Mouse (Mus musculus): ENCODE measurements at regions not wholly inside any gene's neighbourhood (a gene's known extent, or its start where the extent isn't known, plus 50 kb on each side); places are given as distances from the start of the nearest gene placed in this dataset.

- H3K4me3 ChIP-seq = no peak overlapping the region
- no peak for ATAC-seq (ENCODE audit: insufficient number of reproducible peaks, low FRiP score, low TSS enrichment, low read depth)
Observed at GRCm38 (mm10) chr3:120731287-120731686, 440.2 kb downstream of the Rwdd3 start.

GRCm38 (mm10) chr3:120730225-120730624 is 441.3 kb downstream of the Rwdd3 start:
- no peak overlapping the region for H3K27ac ChIP-seq
- WGBS = 68% methylated on average over 4 of the region's 4 CpGs
- no peak overlapping the region for H3K4me3 ChIP-seq
- no peak overlapping the region for H3K9ac ChIP-seq
- H3K4me2 ChIP-seq = no peak overlapping the region
- H3K27me3 ChIP-seq = no peaks in the 10 kb centered on the region
- H3K9me3 ChIP-seq = no peaks in the 10 kb centered on the region
- no peak for ATAC-seq (ENCODE audit: insufficient number of reproducible peaks, low FRiP score, low TSS enrichment, low read depth)
- H3K36me3 ChIP-seq = no peaks in the 10 kb centered on the region
- no peaks in the 10 kb centered on the region for H3K4me1 ChIP-seq

More at GRCm38 (mm10) chr3:120731287-120731686, 440.2 kb downstream of the Rwdd3 start:
- Histone ChIP-seq H3K36me3 (no peaks in the 10 kb centered on the region), H3K4me2 (no peak overlapping the region), H3K27ac (no peak overlapping the region), H3K4me1 (no peaks in the 10 kb centered on the region), H3K27me3 (no peaks in the 10 kb centered on the region), H3K9me3 (no peaks in the 10 kb centered on the region), H3K9ac (no peak overlapping the region)
- 38% methylated on average over 9 of the region's 9 CpGs for WGBS

DNA sequence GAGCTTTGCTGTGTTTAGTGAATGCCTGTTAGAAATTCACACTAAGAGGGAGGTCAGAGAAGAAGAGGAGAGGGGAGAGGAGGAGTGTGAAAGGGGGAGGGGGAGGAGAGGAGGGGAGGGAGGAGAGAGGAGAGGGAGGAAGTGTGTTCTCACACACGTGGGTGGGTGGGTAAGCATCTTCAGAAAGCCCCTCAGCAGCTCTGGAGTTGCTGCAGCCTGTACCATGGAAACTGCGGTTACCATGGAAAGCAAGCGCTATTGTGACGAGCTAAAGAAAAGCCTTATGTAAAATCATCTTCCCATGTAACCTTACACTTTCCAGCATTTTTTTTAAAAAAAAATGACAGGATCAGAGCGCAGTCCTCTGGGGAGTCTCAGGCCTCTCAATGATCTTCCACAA is 441.8 kb downstream of the Rwdd3 start:
- Histone ChIP-seq H3K36me3 (no peaks in the 10 kb centered on the region), H3K9me3 (no peaks in the 10 kb centered on the region), H3K9ac (no peak overlapping the region), H3K27ac (no peak overlapping the region), H3K4me3 (no peak overlapping the region), H3K4me1 (no peaks in the 10 kb centered on the region), H3K4me2 (no peak overlapping the region), H3K27me3 (no peaks in the 10 kb centered on the region)
- 60% methylated on average over 5 of the region's 5 CpGs for WGBS
- no peak for ATAC-seq (ENCODE audit: insufficient number of reproducible peaks, low FRiP score, low TSS enrichment, low read depth)

DNA sequence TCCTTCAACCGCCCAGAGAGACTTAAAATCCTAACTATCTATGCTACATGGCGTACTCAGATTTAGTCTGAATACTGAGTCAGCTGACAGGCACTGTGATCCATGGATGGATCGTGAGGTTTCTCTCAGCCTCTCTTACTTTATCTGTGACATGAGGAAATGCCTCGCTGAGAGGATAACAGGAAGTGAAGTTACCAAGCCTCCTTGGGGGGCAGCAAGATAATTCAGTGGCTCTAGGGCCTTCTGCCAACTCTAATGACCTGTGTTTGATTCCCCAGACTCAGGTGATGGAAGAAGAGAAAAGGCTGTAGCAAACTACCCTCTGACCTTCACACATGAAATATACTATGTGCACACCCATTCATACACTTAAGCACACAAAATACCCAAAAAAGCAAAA is 486.3 kb downstream of the Rwdd3 start:
- Histone ChIP-seq H3K4me1 (no peaks in the 10 kb centered on the region), H3K27me3 (no peaks in the 10 kb centered on the region), H3K36me3 (no peaks in the 10 kb centered on the region), H3K4me2 (no peak overlapping the region), H3K27ac (no peak overlapping the region), H3K9me3 (no peaks in the 10 kb centered on the region), H3K4me3 (no peak overlapping the region), H3K9ac (no peak overlapping the region)
- ATAC-seq (ENCODE audit: insufficient number of reproducible peaks, low FRiP score, low TSS enrichment, low read depth) = no peak
- WGBS = 85% methylated on average over 4 of the region's 4 CpGs

- Histone ChIP-seq H3K4me1 (no peaks in the 10 kb centered on the region), H3K4me3 (no peak overlapping the region), H3K36me3 (no peaks in the 10 kb centered on the region), H3K9me3 (no peaks in the 10 kb centered on the region), H3K9ac (no peak overlapping the region), H3K4me2 (no peak overlapping the region), H3K27me3 (no peaks in the 10 kb centered on the region), H3K27ac (no peak overlapping the region)
- WGBS = 64% methylated on average over 2 of the region's 2 CpGs
- no peak for ATAC-seq (ENCODE audit: insufficient number of reproducible peaks, low FRiP score, low TSS enrichment, low read depth)
Observed at GRCm38 (mm10) chr3:120675906-120676305, 495.6 kb downstream of the Rwdd3 start.

DNA sequence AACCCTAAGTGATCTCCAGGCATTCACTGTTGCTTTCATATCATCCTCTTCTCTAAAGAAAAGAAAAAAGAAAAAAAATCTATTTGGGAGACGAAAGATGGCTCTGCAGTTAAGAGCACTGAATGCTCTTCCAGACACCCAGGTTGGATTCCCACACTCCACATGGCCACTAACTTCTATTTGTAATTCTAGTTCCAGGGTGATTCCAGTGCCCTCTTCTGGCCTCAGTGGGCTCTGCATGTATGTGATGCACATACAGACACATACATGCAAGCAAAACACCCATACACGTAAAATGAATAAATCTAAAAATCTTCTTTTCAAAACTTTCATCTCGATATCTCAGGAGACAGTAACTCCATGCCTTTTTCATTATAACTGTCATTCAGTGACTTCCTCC is 502.8 kb downstream of the Rwdd3 start:
- ATAC-seq (ENCODE audit: insufficient number of reproducible peaks, low FRiP score, low TSS enrichment, low read depth) = no peak

GRCm38 (mm10) chr3:120662521-120662920 is 509.0 kb downstream of the Rwdd3 start:
- ATAC-seq (ENCODE audit: insufficient number of reproducible peaks, low FRiP score, low TSS enrichment, low read depth) = no peak
- Histone ChIP-seq H3K9me3 (no peaks in the 10 kb centered on the region), H3K4me1 (no peaks in the 10 kb centered on the region), H3K27ac (no peak overlapping the region), H3K27me3 (no peaks in the 10 kb centered on the region), H3K36me3 (no peaks in the 10 kb centered on the region), H3K4me3 (no peak overlapping the region), H3K9ac (no peak overlapping the region), H3K4me2 (no peak overlapping the region)
- WGBS = 80% methylated on average over 4 of the region's 4 CpGs

More for the DNA sequence above, 502.8 kb downstream of the Rwdd3 start:
- Histone ChIP-seq H3K27me3 (no peaks in the 10 kb centered on the region), H3K27ac (no peak overlapping the region), H3K36me3 (no peaks in the 10 kb centered on the region), H3K9ac (no peak overlapping the region), H3K4me1 (no peaks in the 10 kb centered on the region), H3K4me3 (no peak overlapping the region), H3K9me3 (no peaks in the 10 kb centered on the region), H3K4me2 (no peak overlapping the region)
- WGBS = 90% methylated on average over 3 of the region's 3 CpGs

DNA sequence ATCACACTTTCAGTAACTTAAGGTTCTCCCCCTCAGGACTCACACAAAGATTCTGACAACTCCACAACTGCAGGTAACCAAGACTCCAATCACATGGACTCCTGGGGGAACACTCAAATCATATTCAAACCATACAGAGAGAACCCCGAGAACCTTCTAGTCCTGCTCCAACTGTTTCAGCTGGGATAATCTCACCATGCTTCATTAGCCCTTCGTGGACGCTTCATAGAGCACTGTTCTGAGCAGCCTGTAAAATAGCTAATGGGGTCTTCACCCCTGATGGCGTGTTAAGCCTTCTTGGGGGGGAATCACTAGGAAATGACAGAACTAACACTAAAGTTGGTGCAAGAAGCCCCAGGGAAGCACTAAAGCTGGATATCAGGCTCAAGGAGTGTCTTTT is 510.7 kb downstream of the Rwdd3 start:
- Histone ChIP-seq H3K4me3 (no peak overlapping the region), H3K4me2 (no peak overlapping the region), H3K27ac (no peak overlapping the region), H3K36me3 (no peaks in the 10 kb centered on the region), H3K9me3 (no peaks in the 10 kb centered on the region), H3K9ac (no peak overlapping the region), H3K4me1 (no peaks in the 10 kb centered on the region), H3K27me3 (no peaks in the 10 kb centered on the region)
- 76% methylated on average over 4 of the region's 4 CpGs for WGBS
- no peak for ATAC-seq (ENCODE audit: insufficient number of reproducible peaks, low FRiP score, low TSS enrichment, low read depth)

DNA sequence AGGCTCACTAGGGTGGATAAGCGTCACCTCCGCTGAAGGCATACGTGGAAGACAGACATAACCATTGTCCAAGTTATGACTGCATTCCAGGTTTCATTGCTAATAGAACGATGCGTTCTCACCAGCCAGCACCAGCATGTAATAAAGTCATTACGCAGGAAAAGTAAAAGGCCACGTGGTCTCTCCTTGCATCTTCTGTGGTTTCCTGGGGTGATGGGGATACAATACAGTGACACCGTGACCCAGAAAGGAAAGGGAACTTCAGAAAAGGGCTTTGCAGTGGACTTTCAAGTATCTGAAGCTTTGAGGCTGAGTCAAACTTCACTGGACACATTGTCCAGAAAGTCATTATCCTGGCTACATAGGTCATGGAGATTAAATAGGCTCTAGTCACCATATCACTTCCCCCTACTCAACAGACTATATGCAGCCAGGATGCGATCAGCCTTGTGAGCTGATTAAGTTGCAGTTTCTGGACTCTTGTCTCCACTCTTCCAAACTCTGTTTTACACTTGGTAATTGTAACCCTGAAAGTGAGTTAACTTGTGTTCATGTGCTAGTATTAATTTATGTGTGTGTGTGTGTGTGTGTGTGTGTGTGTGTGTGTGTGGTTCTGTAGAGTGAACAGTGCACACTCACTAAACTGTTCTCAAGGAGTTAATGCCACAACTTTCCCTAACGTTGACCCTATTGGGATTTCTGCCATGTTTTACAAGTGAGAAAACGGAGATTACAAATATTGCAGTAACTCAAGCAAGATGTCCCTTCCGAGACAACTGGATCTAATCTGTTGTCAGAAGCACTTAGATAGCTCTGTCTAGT is 522.2 kb downstream of the Rwdd3 start:
- Histone ChIP-seq H3K27me3 (no peaks in the 10 kb centered on the region), H3K4me3 (no peak overlapping the region), H3K36me3 (no peaks in the 10 kb centered on the region), H3K4me2 (no peak overlapping the region), H3K9ac (no peak overlapping the region), H3K27ac (no peak overlapping the region), H3K4me1 (no peaks in the 10 kb centered on the region), H3K9me3 (no peaks in the 10 kb centered on the region)
- no peak for ATAC-seq (ENCODE audit: insufficient number of reproducible peaks, low FRiP score, low TSS enrichment, low read depth)
- 69% methylated on average over 12 of the region's 12 CpGs for WGBS

- no peak for ATAC-seq (ENCODE audit: insufficient number of reproducible peaks, low FRiP score, low TSS enrichment, low read depth)
- Histone ChIP-seq H3K27ac (no peak overlapping the region), H3K4me1 (no peaks in the 10 kb centered on the region), H3K9me3 (no peaks in the 10 kb centered on the region), H3K9ac (no peak overlapping the region), H3K36me3 (no peaks in the 10 kb centered on the region), H3K4me2 (no peak overlapping the region), H3K27me3 (no peaks in the 10 kb centered on the region), H3K4me3 (no peak overlapping the region)
- 86% methylated on average over 5 of the region's 5 CpGs for WGBS
Observed at GRCm38 (mm10) chr3:120648391-120648790, 523.1 kb downstream of the Rwdd3 start.

DNA sequence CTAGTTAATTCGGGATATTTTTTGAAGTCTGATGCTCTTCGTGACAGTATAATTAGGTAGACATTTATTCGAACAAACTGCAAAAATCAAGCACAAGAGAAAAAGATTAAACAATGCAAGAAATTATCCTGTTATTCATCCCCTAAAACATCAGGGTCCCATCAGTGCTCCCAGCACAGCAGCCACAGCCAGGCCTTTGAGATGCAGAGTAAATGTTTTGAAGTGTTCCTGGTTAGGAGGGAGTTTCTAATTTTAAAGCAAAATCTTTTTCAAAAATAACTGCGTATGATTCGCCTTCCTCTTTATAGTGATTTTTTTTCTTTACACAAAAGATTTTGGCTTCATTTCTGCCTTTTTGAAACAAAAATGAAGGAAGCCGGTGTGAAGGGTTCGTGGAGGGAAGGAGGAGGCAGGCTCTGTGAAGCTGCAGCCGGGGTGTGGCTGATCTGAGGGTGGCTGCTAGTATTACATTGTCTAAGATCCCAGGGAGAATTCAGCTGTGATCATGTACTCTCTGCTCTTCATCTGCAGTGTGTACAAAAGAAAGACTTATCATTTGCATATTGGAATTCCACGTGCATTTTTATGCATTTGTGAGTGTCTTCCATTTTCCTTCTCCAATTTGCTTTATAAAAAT is 534.7 kb downstream of the Rwdd3 start:
- Histone ChIP-seq H3K9me3 (no peaks in the 10 kb centered on the region), H3K9ac (no peak overlapping the region), H3K27me3 (no peaks in the 10 kb centered on the region), H3K4me2 (no peak overlapping the region), H3K4me3 (no peak overlapping the region), H3K27ac (no peak overlapping the region), H3K4me1 (no peaks in the 10 kb centered on the region), H3K36me3 (no peaks in the 10 kb centered on the region)
- 64% methylated on average over 9 of the region's 9 CpGs for WGBS
- ATAC-seq (ENCODE audit: insufficient number of reproducible peaks, low FRiP score, low TSS enrichment, low read depth) = no peak

GRCm38 (mm10) chr3:120618358-120618757 is 553.1 kb downstream of the Rwdd3 start:
- Histone ChIP-seq H3K27ac (no peak overlapping the region), H3K9ac (no peak overlapping the region), H3K9me3 (no peaks in the 10 kb centered on the region), H3K4me3 (no peak overlapping the region), H3K4me2 (no peak overlapping the region), H3K4me1 (no peaks in the 10 kb centered on the region), H3K36me3 (no peaks in the 10 kb centered on the region), H3K27me3 (no peaks in the 10 kb centered on the region)
- WGBS = 73% methylated on average over 6 of the region's 6 CpGs
- ATAC-seq (ENCODE audit: insufficient number of reproducible peaks, low FRiP score, low TSS enrichment, low read depth) = no peak
